Mouse (Mus musculus): Measurements from ENCODE around the gene Fgfr2. TPM values are rescaled to one million over a fixed set of nuclear protein-coding genes. Genes with fewer than 3 reads are reported as not detected.
"Not testable (repeated sequence)": the region's sequence is repeated elsewhere in the genome, so short reads cannot be mapped to it uniquely, and the experiment has no call there.

The Fgfr2 gene
- polyA plus RNA-seq, 1 experiment from 2014 or later: 93.6 TPM

GRCm38 (mm10) chr7:132541566-132541965, 581.6 kb downstream of the Fgfr2 start:
- no peaks in the 10 kb centered on the region for H3K27me3 ChIP-seq (ENCODE audit: control insufficient read depth, insufficient read depth, low read length)
- H3K4me2 ChIP-seq (ENCODE audit: low read depth, low read length, severe bottlenecking): no peak overlapping the region
- no peak overlapping the region for H3K27ac ChIP-seq (ENCODE audit: low read depth, low read length)
- H3K4me3 ChIP-seq (ENCODE audit: low read depth, low read length): no peak overlapping the region
- DNase-seq (ENCODE audit: low spot score): no peak
- H3K4me1 ChIP-seq (replicated peaks; ENCODE audit: control insufficient read depth, insufficient read depth, low read length): no peaks in the 10 kb centered on the region
- H3K9me3 ChIP-seq (ENCODE audit: control insufficient read depth, low read length): no peaks in the 10 kb centered on the region
- no peak overlapping the region for H3K9ac ChIP-seq (ENCODE audit: low read length)
- ATAC-seq (replicated peaks; ENCODE audit: low FRiP score): no peak
- no peaks in the 10 kb centered on the region for H3K36me3 ChIP-seq (ENCODE audit: control insufficient read depth, insufficient read depth, low read length)
- WGBS: 80% methylated on average over 3 of the region's 3 CpGs

- 88% methylated on average over 4 of the region's 4 CpGs for WGBS
- no peaks in the 10 kb centered on the region for H3K36me3 ChIP-seq (ENCODE audit: control insufficient read depth, insufficient read depth, low read length)
- no peak overlapping the region for H3K4me3 ChIP-seq (ENCODE audit: low read depth, low read length)
- no peaks in the 10 kb centered on the region for H3K4me1 ChIP-seq (replicated peaks; ENCODE audit: control insufficient read depth, insufficient read depth, low read length)
- H3K9ac ChIP-seq (ENCODE audit: low read length): no peak overlapping the region
- ATAC-seq (replicated peaks; ENCODE audit: low FRiP score) (no peak), DNase-seq (ENCODE audit: low spot score) (no peak)
- no peak overlapping the region for H3K27ac ChIP-seq (ENCODE audit: low read depth, low read length)
- H3K4me2 ChIP-seq (ENCODE audit: low read depth, low read length, severe bottlenecking): no peak overlapping the region
- H3K9me3 ChIP-seq (ENCODE audit: control insufficient read depth, low read length): no peaks in the 10 kb centered on the region
- H3K27me3 ChIP-seq (ENCODE audit: control insufficient read depth, insufficient read depth, low read length): no peaks in the 10 kb centered on the region
These were observed 582.6 kb downstream of the Fgfr2 start for GRCm38 (mm10) chr7:132540597-132540996.

GRCm38 (mm10) chr7:132529206-132529605, 593.9 kb downstream of the Fgfr2 start:
- Histone ChIP-seq H3K9ac (ENCODE audit: low read length) (no peak overlapping the region), H3K9me3 (ENCODE audit: control insufficient read depth, low read length) (no peaks in the 10 kb centered on the region)
- WGBS: 66% methylated on average over 3 of the region's 3 CpGs

GRCm38 (mm10) chr7:132513419-132513982, 609.6 kb downstream of the Fgfr2 start:
- Histone ChIP-seq H3K36me3 (ENCODE audit: control insufficient read depth, insufficient read depth, low read length) (no peaks in the 10 kb centered on the region), H3K9me3 (ENCODE audit: control insufficient read depth, low read length) (no peaks in the 10 kb centered on the region), H3K4me1 (replicated peaks; ENCODE audit: control insufficient read depth, insufficient read depth, low read length) (no peaks in the 10 kb centered on the region), H3K4me3 (ENCODE audit: low read depth, low read length) (no peak overlapping the region), H3K9ac (ENCODE audit: low read length) (no peak overlapping the region), H3K27me3 (ENCODE audit: control insufficient read depth, insufficient read depth, low read length) (no peaks in the 10 kb centered on the region), H3K27ac (ENCODE audit: low read depth, low read length) (no peak overlapping the region), H3K4me2 (ENCODE audit: low read depth, low read length, severe bottlenecking) (no peak overlapping the region)
- ATAC-seq (replicated peaks; ENCODE audit: low FRiP score) (no peak), DNase-seq (ENCODE audit: low spot score) (no peak)
- WGBS: 89% methylated on average over 7 of the region's 7 CpGs

More at GRCm38 (mm10) chr7:132529206-132529605, 593.9 kb downstream of the Fgfr2 start:
- H3K27ac ChIP-seq (ENCODE audit: low read depth, low read length): no peak overlapping the region
- no peaks in the 10 kb centered on the region for H3K36me3 ChIP-seq (ENCODE audit: control insufficient read depth, insufficient read depth, low read length)
- no peaks in the 10 kb centered on the region for H3K27me3 ChIP-seq (ENCODE audit: control insufficient read depth, insufficient read depth, low read length)
- DNase-seq (ENCODE audit: low spot score) (no peak), ATAC-seq (replicated peaks; ENCODE audit: low FRiP score) (no peak)
- no peak overlapping the region for H3K4me3 ChIP-seq (ENCODE audit: low read depth, low read length)
- no peaks in the 10 kb centered on the region for H3K4me1 ChIP-seq (replicated peaks; ENCODE audit: control insufficient read depth, insufficient read depth, low read length)
- no peak overlapping the region for H3K4me2 ChIP-seq (ENCODE audit: low read depth, low read length, severe bottlenecking)

- Histone ChIP-seq H3K4me1 (replicated peaks; ENCODE audit: control insufficient read depth, insufficient read depth, low read length) (no peaks in the 10 kb centered on the region), H3K4me3 (ENCODE audit: low read depth, low read length) (no peak overlapping the region), H3K27me3 (ENCODE audit: control insufficient read depth, insufficient read depth, low read length) (no peaks in the 10 kb centered on the region), H3K36me3 (ENCODE audit: control insufficient read depth, insufficient read depth, low read length) (no peaks in the 10 kb centered on the region), H3K4me2 (ENCODE audit: low read depth, low read length, severe bottlenecking) (no peak overlapping the region), H3K9ac (ENCODE audit: low read length) (no peak overlapping the region), H3K9me3 (ENCODE audit: control insufficient read depth, low read length) (no peaks in the 10 kb centered on the region), H3K27ac (ENCODE audit: low read depth, low read length) (no peak overlapping the region)
- DNase-seq (ENCODE audit: low spot score) (no peak), ATAC-seq (replicated peaks; ENCODE audit: low FRiP score) (no peak)
- WGBS: 84% methylated on average over 2 of the region's 2 CpGs
These were observed 614.0 kb downstream of the Fgfr2 start for GRCm38 (mm10) chr7:132509110-132509509.

- Histone ChIP-seq H3K36me3 (ENCODE audit: control insufficient read depth, insufficient read depth, low read length) (no peaks in the 10 kb centered on the region), H3K4me1 (replicated peaks; ENCODE audit: control insufficient read depth, insufficient read depth, low read length) (no peaks in the 10 kb centered on the region), H3K27ac (ENCODE audit: low read depth, low read length) (no peak overlapping the region), H3K27me3 (ENCODE audit: control insufficient read depth, insufficient read depth, low read length) (no peaks in the 10 kb centered on the region), H3K9ac (ENCODE audit: low read length) (no peak overlapping the region), H3K4me2 (ENCODE audit: low read depth, low read length, severe bottlenecking) (no peak overlapping the region), H3K4me3 (ENCODE audit: low read depth, low read length) (no peak overlapping the region), H3K9me3 (ENCODE audit: control insufficient read depth, low read length) (no peaks in the 10 kb centered on the region)
- no peak for ATAC-seq (replicated peaks; ENCODE audit: low FRiP score)
- DNase-seq (ENCODE audit: low spot score): peak; percentile 54
- WGBS: 45% methylated on average over 4 of the region's 4 CpGs
These were observed 615.8 kb downstream of the Fgfr2 start for GRCm38 (mm10) chr7:132507361-132507760.

GRCm38 (mm10) chr7:132506226-132506625, 616.9 kb downstream of the Fgfr2 start:
- Histone ChIP-seq H3K4me1 (replicated peaks; ENCODE audit: control insufficient read depth, insufficient read depth, low read length) (no peaks in the 10 kb centered on the region), H3K4me3 (ENCODE audit: low read depth, low read length) (no peak overlapping the region), H3K27ac (ENCODE audit: low read depth, low read length) (no peak overlapping the region), H3K27me3 (ENCODE audit: control insufficient read depth, insufficient read depth, low read length) (no peaks in the 10 kb centered on the region), H3K9me3 (ENCODE audit: control insufficient read depth, low read length) (no peaks in the 10 kb centered on the region), H3K4me2 (ENCODE audit: low read depth, low read length, severe bottlenecking) (no peak overlapping the region), H3K9ac (ENCODE audit: low read length) (no peak overlapping the region), H3K36me3 (ENCODE audit: control insufficient read depth, insufficient read depth, low read length) (no peaks in the 10 kb centered on the region)
- no peak for DNase-seq (ENCODE audit: low spot score)
- WGBS: 67% methylated on average over 5 of the region's 5 CpGs
- ATAC-seq (replicated peaks; ENCODE audit: low FRiP score): no peak

GRCm38 (mm10) chr7:132502445-132502844, 620.7 kb downstream of the Fgfr2 start:
- not testable (repeated sequence) for H3K4me2 ChIP-seq (ENCODE audit: low read depth, low read length, severe bottlenecking); DNase-seq (ENCODE audit: low spot score); H3K4me3 ChIP-seq (ENCODE audit: low read depth, low read length); ATAC-seq (replicated peaks; ENCODE audit: low FRiP score); H3K9ac ChIP-seq (ENCODE audit: low read length); H3K27me3 ChIP-seq (ENCODE audit: control insufficient read depth, insufficient read depth, low read length); H3K36me3 ChIP-seq (ENCODE audit: control insufficient read depth, insufficient read depth, low read length); H3K27ac ChIP-seq (ENCODE audit: low read depth, low read length); H3K4me1 ChIP-seq (replicated peaks; ENCODE audit: control insufficient read depth, insufficient read depth, low read length); H3K9me3 ChIP-seq (ENCODE audit: control insufficient read depth, low read length)

- no peak for ATAC-seq (replicated peaks; ENCODE audit: low FRiP score)
- Histone ChIP-seq H3K36me3 (ENCODE audit: control insufficient read depth, insufficient read depth, low read length) (no peaks in the 10 kb centered on the region), H3K4me1 (replicated peaks; ENCODE audit: control insufficient read depth, insufficient read depth, low read length) (no peaks in the 10 kb centered on the region), H3K4me2 (ENCODE audit: low read depth, low read length, severe bottlenecking) (no peak overlapping the region), H3K9me3 (ENCODE audit: control insufficient read depth, low read length) (no peaks in the 10 kb centered on the region), H3K27ac (ENCODE audit: low read depth, low read length) (no peak overlapping the region), H3K9ac (ENCODE audit: low read length) (no peak overlapping the region), H3K4me3 (ENCODE audit: low read depth, low read length) (no peak overlapping the region), H3K27me3 (ENCODE audit: control insufficient read depth, insufficient read depth, low read length) (no peaks in the 10 kb centered on the region)
- DNase-seq (ENCODE audit: low spot score): no peak
- 96% methylated on average over 3 of the region's 3 CpGs for WGBS
These were observed 626.0 kb downstream of the Fgfr2 start for GRCm38 (mm10) chr7:132497142-132497541.
